23 mouse cellular contexts compared by ENCODE assay signal in the genomic region with DNA sequence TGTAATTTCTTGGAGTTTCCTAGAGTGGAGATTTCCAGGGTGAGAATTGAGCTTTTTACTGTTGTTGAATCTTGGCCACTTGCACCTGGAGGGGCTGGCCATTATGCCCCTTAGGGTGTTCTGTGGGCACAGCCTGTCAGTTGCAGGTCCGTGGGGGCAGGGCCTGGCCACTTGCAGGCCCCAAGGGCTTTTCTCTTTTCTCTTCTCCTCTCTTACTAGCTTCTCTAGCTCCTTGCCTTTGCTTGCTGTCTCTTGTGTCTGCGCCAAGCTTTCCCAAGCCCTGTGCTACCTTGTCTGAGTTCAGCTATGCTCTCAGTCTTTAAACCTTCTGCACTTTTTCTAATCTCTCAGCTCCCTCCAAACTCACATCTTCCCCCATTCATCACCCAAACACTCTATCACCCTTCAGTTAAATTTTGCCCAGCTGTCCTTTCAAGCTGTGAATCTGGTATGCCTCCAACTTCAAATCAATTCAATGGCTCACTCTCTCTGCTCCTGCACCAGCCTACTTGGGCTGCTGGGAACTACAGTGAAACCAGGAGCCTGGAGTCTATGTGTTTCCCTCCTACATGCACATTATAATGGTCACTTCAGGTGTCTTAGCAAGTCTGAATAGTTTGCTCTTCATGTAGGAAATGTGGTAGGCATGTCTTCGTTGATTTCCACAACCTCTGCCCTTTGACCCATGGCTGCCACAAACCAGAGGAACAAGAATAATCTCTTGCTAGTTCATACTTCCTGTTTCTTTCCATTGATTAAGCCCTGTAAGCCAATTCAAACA. TPM values are rescaled to one million over a fixed set of nuclear protein-coding genes. Genes with fewer than 3 reads are reported as not detected.
DNase-seq lines count a peak whose midpoint lies in the region; ATAC-seq lines count a peak whose summit lies in the region.
"Had no signal": no experiment of that assay in that cellular context is flagged by ENCODE, and none has a peak within 500 bp of the region (broad histone marks: within the 10 kb centered on the region; RNA-seq: fewer than 3 reads in every experiment).

No protein-coding gene starts in this region.

- no peaks in the 10 kb centered on the region for H3K27me3 ChIP-seq in hindbrain, embryonic 10.5 days (ENCODE audit: insufficient read depth, poor library complexity, severe bottlenecking)
- no peaks in the 10 kb centered on the region for H3K27me3 ChIP-seq in hindbrain, embryonic 12.5 days
- no peaks in the 10 kb centered on the region for H3K27me3 ChIP-seq in embryonic facial prominence, embryonic 10.5 days (replicated peaks; ENCODE audit: low read depth, poor library complexity, severe bottlenecking)
- H3K27me3 ChIP-seq: embryonic facial prominence, embryonic 13.5 days; forebrain, embryonic 15.5 days; liver, embryonic 15.5 days; neural tube, embryonic 15.5 days had no signal

- H3K9ac ChIP-seq in hindbrain, embryonic 12.5 days: no peak overlapping the region
- H3K9ac ChIP-seq: embryonic facial prominence, embryonic 13.5 days; forebrain, embryonic 15.5 days; hindbrain, embryonic 14.5 days; liver, embryonic 15.5 days; neural tube, embryonic 15.5 days had no signal

- ATAC-seq in hindbrain, embryonic 12.5 days (ENCODE audit: low FRiP score): no peak
- ATAC-seq in granulocyte monocyte progenitor cell, adult 5-6 weeks (replicated peaks; ENCODE audit: poor library complexity, severe bottlenecking): peak; percentile 67
- 0 out of 2 replicates have a peak, but pooled peaks have one; percentile 34 for ATAC-seq in monocyte, adult 5-6 weeks (replicated peaks; ENCODE audit: insufficient number of reproducible peaks, low FRiP score, low TSS enrichment, poor library complexity, severe bottlenecking)
- ATAC-seq: forebrain, embryonic 15.5 days had no signal

- WGBS in hindbrain, embryonic 10.5 days: 72% methylated on average over 3 of the region's 3 CpGs
- WGBS in hindbrain, embryonic 12.5 days: 83% methylated on average over 3 of the region's 3 CpGs
- 66% methylated on average over 3 of the region's 3 CpGs for WGBS in embryonic facial prominence, embryonic 10.5 days

- no peak overlapping the region for H3K4me3 ChIP-seq in hindbrain, embryonic 10.5 days
- no peak overlapping the region for H3K4me3 ChIP-seq in hindbrain, embryonic 12.5 days
- no peak overlapping the region for H3K4me3 ChIP-seq in embryonic facial prominence, embryonic 10.5 days
- H3K4me3 ChIP-seq: embryonic facial prominence, embryonic 13.5 days; forebrain, embryonic 15.5 days; liver, embryonic 15.5 days; megakaryocyte, embryonic 14.5 days; myocyte; neural tube, embryonic 15.5 days had no signal

- 0 out of 2 replicates have a peak overlapping the region, but pooled peaks have one; percentile 29 for H3K27ac ChIP-seq in hindbrain, embryonic 10.5 days
- no peak overlapping the region for H3K27ac ChIP-seq in hindbrain, embryonic 12.5 days
- no peak overlapping the region for H3K27ac ChIP-seq in embryonic facial prominence, embryonic 10.5 days (replicated peaks)
- H3K27ac ChIP-seq: embryonic facial prominence, embryonic 13.5 days; forebrain, embryonic 15.5 days; hindbrain, embryonic 14.5 days; liver, embryonic 15.5 days; neural tube, embryonic 15.5 days had no signal

- H3K4me2 ChIP-seq in hindbrain, embryonic 12.5 days (replicated peaks): no peak overlapping the region
- H3K4me2 ChIP-seq: embryonic facial prominence, embryonic 13.5 days; forebrain, embryonic 15.5 days; heart, embryonic 11.5 days; hindbrain, embryonic 14.5 days; liver, embryonic 15.5 days; neural tube, embryonic 15.5 days had no signal

- H3K36me3 ChIP-seq in hindbrain, embryonic 10.5 days: no peaks in the 10 kb centered on the region
- H3K36me3 ChIP-seq in hindbrain, embryonic 12.5 days: no peaks in the 10 kb centered on the region
- no peaks in the 10 kb centered on the region for H3K36me3 ChIP-seq in embryonic facial prominence, embryonic 10.5 days (replicated peaks)
- H3K36me3 ChIP-seq: embryonic facial prominence, embryonic 13.5 days; forebrain, embryonic 15.5 days; liver, embryonic 15.5 days; neural tube, embryonic 15.5 days had no signal

- no peak for DNase-seq in hindbrain, embryonic 10.5 days (ENCODE audit: low spot score)
- DNase-seq in spleen, postnatal 4 days (ENCODE audit: low spot score in 2 of 2): peak; percentile 7 to 53
- DNase-seq in spleen, postnatal 36 days (ENCODE audit: low spot score in 2 of 2): no peak
- no peak for DNase-seq in embryonic facial prominence, embryonic 10.5 days (ENCODE audit: low spot score)
- no peak for DNase-seq in retina, embryonic 14.5 days (ENCODE audit: low spot score)
- DNase-seq: B cell, adult 2 months; cerebellum, adult 9-11 months; heart, postnatal 14 days; kidney, postnatal 10 days; lung, postnatal 10 days; midbrain, embryonic 14.5 days; thymus, postnatal 4 days had no signal

- H3K9me3 ChIP-seq in hindbrain, embryonic 10.5 days: no peaks in the 10 kb centered on the region
- no peaks in the 10 kb centered on the region for H3K9me3 ChIP-seq in hindbrain, embryonic 12.5 days (replicated peaks)
- no peaks in the 10 kb centered on the region for H3K9me3 ChIP-seq in embryonic facial prominence, embryonic 10.5 days
- H3K9me3 ChIP-seq: embryonic facial prominence, embryonic 13.5 days; forebrain, embryonic 15.5 days; liver, embryonic 15.5 days; megakaryocyte, embryonic 14.5 days; neural tube, embryonic 15.5 days had no signal

- H3K4me1 ChIP-seq in hindbrain, embryonic 10.5 days (replicated peaks): peaks cover 6% of the 10 kb centered on the region; the same call in 1 of the 2 replicates
- no peaks in the 10 kb centered on the region for H3K4me1 ChIP-seq in hindbrain, embryonic 12.5 days
- peaks cover 10% of the 10 kb centered on the region; the same call in 1 of the 2 replicates for H3K4me1 ChIP-seq in embryonic facial prominence, embryonic 10.5 days
- H3K4me1 ChIP-seq: forebrain, embryonic 15.5 days; neural tube, embryonic 15.5 days had no signal

RNA-seq across cellular contexts. Expression of gene Mocs1, which starts 5.7 kb away (rescaled TPM):
- 5.3 and 6.0 TPM in 2 replicates for polyA plus RNA-seq in hindbrain, embryonic 10.5 days (2016; fragmentation: Nextera tagmentation; extraction: Ambion mirVana)
- polyA plus RNA-seq in hindbrain, embryonic 12.5 days (2016; fragmentation: Nextera tagmentation; extraction: Ambion mirVana): 5.0 and 5.5 TPM in 2 replicates
- 41.5 and 45.1 TPM in 2 replicates for total RNA-seq in granulocyte monocyte progenitor cell, adult 5-6 weeks (2014; fragmentation: Nextera tagmentation)
- total RNA-seq in granulocyte monocyte progenitor cell, adult 5-6 weeks (2017): 14.2 and 15.7 TPM in 2 replicates
- 15.6 to 19.8 TPM (median 19.3 TPM) in 3 replicates for total RNA-seq in monocyte, adult 5-6 weeks (2017)
- polyA plus RNA-seq in embryonic facial prominence, embryonic 10.5 days (2016; fragmentation: Nextera tagmentation; extraction: Ambion mirVana): 6.4 and 7.4 TPM in 2 replicates

Comparison
In these comparisons a context has a peak if more than half of its experiments do, and no peak if none do; other contexts are left out.
1. DNase-seq: peak in spleen, postnatal 4 days (2 of 2); none in hindbrain, embryonic 10.5 days (single experiment), spleen, postnatal 36 days (0 of 2), embryonic facial prominence, embryonic 10.5 days (single experiment) and retina, embryonic 14.5 days (single experiment).